Mouse (Mus musculus) hindbrain, postnatal 0 days (tissue): ENCODE data around the gene Trim46. TPM values are rescaled to one million over a fixed set of nuclear protein-coding genes. Genes with fewer than 3 reads are reported as not detected.
A peak's percentile ranks its signal among the peaks of the same experiment; 100 is the strongest.

ENCODE experiments used
- ATAC-seq: fragments of 200-750 bp; cut with Nextera tagmentation; 2 replicates; pipeline ENCODE4 v1.8.0; 2017; ENCODE audit warnings: mild to moderate bottlenecking, moderate TSS enrichment, moderate library complexity
- DNase-seq: peaks from one replicate; pipeline ENCODE4 v3.0.0-alpha.2; 2015; ENCODE audit warnings: low spot score
- H3K27ac ChIP-seq: fragments of 300-500 bp; sonication (generic); 2 replicates; pipeline ENCODE4 v1.5.1; 2014; ENCODE audit warnings: mild to moderate bottlenecking
- H3K27me3 ChIP-seq: fragments of 300-500 bp; sonication (generic); 2 replicates; pipeline ENCODE4 v1.6.1; 2014; ENCODE audit warnings: low read length, mixed read lengths; ENCODE audit not compliant: insufficient read depth
- H3K36me3 ChIP-seq: fragments of 300-500 bp; sonication (generic); 2 replicates; pipeline ENCODE4 v1.6.1; 2014; ENCODE audit warnings: low read length, mixed read lengths; ENCODE audit not compliant: insufficient read depth
- H3K4me1 ChIP-seq: fragments of 300-500 bp; sonication (generic); 2 replicates; pipeline ENCODE4 v1.6.1; 2014; ENCODE audit warnings: antibody characterized with exemption, low read length, mixed read lengths; ENCODE audit not compliant: insufficient read depth
- H3K4me2 ChIP-seq: fragments of 300-500 bp; sonication (generic); 2 replicates; pipeline ENCODE4 v1.6.1; 2014; ENCODE audit warnings: low read depth, mild to moderate bottlenecking, low read length, moderate library complexity, mixed read lengths
- H3K4me3 ChIP-seq: fragments of 300-500 bp; sonication (generic); 2 replicates; pipeline ENCODE4 v1.5.1; 2014; ENCODE audit warnings: low read length
- H3K9ac ChIP-seq: fragments of 300-500 bp; sonication (generic); replicated peaks from 2 replicates; pipeline ENCODE4 v1.6.1; 2014; ENCODE audit warnings: mild to moderate bottlenecking, low read length, moderate library complexity, mixed read lengths
- H3K9me3 ChIP-seq: fragments of 300-500 bp; sonication (generic); 2 replicates; pipeline ENCODE4 v1.6.1; 2016; ENCODE audit warnings: low read length, mixed read lengths
- CTCF ChIP-seq: IDR thresholded peaks from 2 replicates; pipeline ENCODE4 v1.5.1; 2016; ENCODE audit warnings: antibody characterized with exemption, control low read depth, low read depth
- WGBS: fragments of 180-500 bp; shearing (Covaris S2); extraction: QIAGEN DNeasy Blood & Tissue Kit; methylation state at CpG from one replicate; pipeline ENCODE4 v1.1.7; 2014; 5-methylcytosine and 5-hydroxymethylcytosine counted together
- polyA plus RNA-seq: library from polyadenylated mRNA; unstranded; fragments of >200 nt; fragmentation: Nextera tagmentation; extraction: Ambion mirVana; gene quantifications from 2 replicates; pipeline ENCODE4 v1.2.1, GENCODE M21; 2015
- total RNA-seq: library from RNA; depleted of rRNA; stranded (reverse); fragments of >200 nt; gene quantifications from 2 replicates; pipeline ENCODE4 v1.2.3, GENCODE M21; 2014

Trim46 gene
- total and polyA plus RNA-seq, 2 experiments from 2014 or later: 49.8 to 97.9 TPM

- ATAC-seq (peak; percentile 60), DNase-seq (peak; percentile 93)
- Histone ChIP-seq H3K9me3 (no peaks in the 10 kb centered on the region), H3K4me3 (peak overlapping the region; percentile 68), H3K36me3 (peaks cover 14% of the 10 kb centered on the region; the same call in 1 of the 2 replicates), H3K27me3 (no peaks in the 10 kb centered on the region), H3K4me2 (peak overlapping the region; percentile 90), H3K4me1 (peaks cover 18% of the 10 kb centered on the region), H3K9ac (peak overlapping the region; percentile 65), H3K27ac (peak overlapping the region; percentile 89)
- WGBS: under 1% methylated on average over 16 of the region's 26 CpGs
- TF ChIP-seq CTCF: no peak
Observed at GRCm38 (mm10) chr3:89244982-89245687, 974 bp downstream of the Trim46 start.

DNA sequence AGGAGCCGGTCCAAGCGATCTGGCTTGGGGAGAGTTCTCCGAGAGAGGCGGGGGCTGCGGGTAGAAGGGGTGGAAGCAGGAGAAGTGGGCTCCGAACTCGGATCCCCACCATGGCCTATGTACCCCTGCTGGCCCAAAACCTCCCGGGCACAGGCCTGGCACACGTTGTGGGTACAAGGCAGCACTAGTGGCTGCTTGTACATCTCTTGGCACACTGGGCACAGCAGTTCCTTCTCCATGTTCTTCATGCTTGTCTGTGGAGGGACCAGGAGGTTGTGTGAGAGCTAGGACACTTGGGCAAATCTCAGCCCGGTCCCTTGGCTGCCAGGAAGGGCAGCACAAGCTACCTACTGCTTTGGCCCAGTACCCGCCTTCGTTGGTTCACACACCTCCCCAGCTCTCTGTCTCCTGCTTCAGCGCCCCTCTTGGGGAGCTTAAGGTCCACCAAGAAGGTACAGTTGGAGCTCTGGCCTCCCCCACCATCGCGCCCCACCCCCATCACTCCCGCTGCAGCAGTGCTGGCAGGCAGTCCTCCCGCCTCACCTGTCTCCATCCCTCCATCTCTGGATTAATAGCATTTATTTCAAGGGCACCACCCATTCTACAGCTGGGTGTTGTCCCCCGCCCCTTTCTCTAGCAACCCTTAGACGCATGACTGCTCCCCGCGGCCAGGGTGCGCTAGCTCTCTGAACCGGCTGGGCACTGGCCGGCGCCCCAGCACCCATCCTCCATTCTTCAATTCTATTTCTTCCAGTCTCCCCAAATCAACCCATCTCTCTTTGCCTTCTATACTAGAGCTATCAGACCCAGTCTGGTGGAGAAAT lies 1.7 kb downstream of the Trim46 start:
- Histone ChIP-seq H3K4me1 (peaks cover 18% of the 10 kb centered on the region), H3K4me2 (peak overlapping the region; percentile 90), H3K27me3 (no peaks in the 10 kb centered on the region), H3K9me3 (no peaks in the 10 kb centered on the region), H3K36me3 (peaks cover 14% of the 10 kb centered on the region; the same call in 1 of the 2 replicates), H3K27ac (peak overlapping the region; percentile 89), H3K4me3 (peak overlapping the region; percentile 68), H3K9ac (peak overlapping the region; percentile 65)
- DNase-seq (peak; percentile 69), ATAC-seq (peak; percentile 52)
- peak; percentile 50; the same call in 1 of the 2 replicates for TF ChIP-seq CTCF
- WGBS: 8% methylated on average over 25 of the region's 25 CpGs

GRCm38 (mm10) chr3:89243609-89244008 lies 2.5 kb downstream of the Trim46 start:
- Histone ChIP-seq H3K27ac (peak overlapping the region; percentile 89), H3K4me3 (peak overlapping the region; percentile 68), H3K4me1 (peaks cover 18% of the 10 kb centered on the region), H3K27me3 (no peaks in the 10 kb centered on the region), H3K9ac (peak overlapping the region; percentile 65), H3K9me3 (no peaks in the 10 kb centered on the region), H3K4me2 (peak overlapping the region; percentile 90), H3K36me3 (peaks cover 21% of the 10 kb centered on the region)
- WGBS: 15% methylated on average over 14 of the region's 14 CpGs
- ATAC-seq (no peak), DNase-seq (peak; percentile 60)
- TF ChIP-seq CTCF: peak; percentile 64

DNA sequence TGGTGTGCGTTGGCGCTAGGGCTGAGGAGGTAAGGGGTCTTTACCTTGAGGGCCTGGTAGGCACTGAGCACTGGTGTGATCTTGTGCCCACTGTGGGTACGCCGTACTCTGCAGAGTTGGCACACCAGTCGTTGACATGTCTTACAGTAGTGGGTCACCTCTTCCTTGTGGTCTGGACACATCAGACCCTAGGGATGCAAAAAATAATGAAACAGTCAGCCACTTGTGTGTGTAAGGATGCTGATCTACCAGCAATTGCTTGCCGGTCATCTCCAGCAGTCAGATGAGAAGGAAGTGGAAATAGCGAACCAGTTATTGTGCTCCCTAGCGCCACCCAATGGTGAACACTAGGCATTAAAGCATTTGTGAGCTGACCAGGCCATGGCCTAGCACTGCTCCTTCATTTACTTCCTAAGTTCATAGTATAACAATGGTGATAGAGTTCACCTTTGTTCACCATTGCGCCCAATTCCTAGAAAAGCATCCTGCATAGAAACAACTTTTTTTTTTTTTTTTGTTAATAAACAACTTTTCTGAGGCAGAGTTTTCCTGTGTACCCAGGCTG lies 3.7 kb downstream of the Trim46 start:
- ATAC-seq: no peak
- H3K4me3 ChIP-seq: no peak overlapping the region
- no peak overlapping the region for H3K4me2 ChIP-seq
- peaks cover 16% of the 10 kb centered on the region for H3K4me1 ChIP-seq
- peaks cover 33% of the 10 kb centered on the region for H3K36me3 ChIP-seq
- peak; percentile 82 for DNase-seq
- 68% methylated on average over 9 of the region's 9 CpGs for WGBS
- H3K27ac ChIP-seq: 0 out of 2 replicates have a peak overlapping the region, but pooled peaks have one; percentile 7
- H3K9me3 ChIP-seq: no peaks in the 10 kb centered on the region
- H3K9ac ChIP-seq: no peak overlapping the region
- no peaks in the 10 kb centered on the region for H3K27me3 ChIP-seq
- TF ChIP-seq CTCF: peak; percentile 89

DNA sequence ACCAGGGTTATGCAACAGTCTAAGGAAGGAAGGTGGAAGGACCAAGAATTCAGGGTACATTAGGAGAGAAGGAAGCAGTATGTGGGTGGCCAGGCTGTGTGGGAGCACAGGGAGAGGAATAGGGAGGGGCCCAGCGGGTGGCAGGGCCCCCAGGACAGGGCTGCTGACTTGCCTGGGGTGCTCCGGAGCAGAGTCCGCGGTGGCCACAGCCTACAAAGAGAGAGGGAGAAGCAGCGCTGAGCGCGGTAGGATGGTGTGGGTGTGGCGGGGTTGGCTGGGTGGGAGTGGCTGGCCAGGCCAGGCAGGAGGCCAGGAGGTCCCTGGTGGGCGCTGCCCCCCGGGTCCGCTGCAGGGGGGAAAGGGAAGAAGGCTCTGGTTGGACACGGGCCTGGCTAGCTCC lies 7.6 kb downstream of the Trim46 start:
- no peak for TF ChIP-seq CTCF
- whole genome bisulfite sequencing: 88% methylated on average over 9 of the region's 12 CpGs
- no peak overlapping the region for H3K27ac ChIP-seq
- no peaks in the 10 kb centered on the region for H3K9me3 ChIP-seq
- no peak overlapping the region for H3K9ac ChIP-seq
- peaks cover 57% of the 10 kb centered on the region for H3K36me3 ChIP-seq
- no peak overlapping the region for H3K4me3 ChIP-seq
- peaks cover 2% of the 10 kb centered on the region; the same call in 1 of the 2 replicates for H3K4me1 ChIP-seq
- DNase-seq: no peak
- H3K4me2 ChIP-seq: no peak overlapping the region
- ATAC-seq: no peak
- no peaks in the 10 kb centered on the region for H3K27me3 ChIP-seq

DNA sequence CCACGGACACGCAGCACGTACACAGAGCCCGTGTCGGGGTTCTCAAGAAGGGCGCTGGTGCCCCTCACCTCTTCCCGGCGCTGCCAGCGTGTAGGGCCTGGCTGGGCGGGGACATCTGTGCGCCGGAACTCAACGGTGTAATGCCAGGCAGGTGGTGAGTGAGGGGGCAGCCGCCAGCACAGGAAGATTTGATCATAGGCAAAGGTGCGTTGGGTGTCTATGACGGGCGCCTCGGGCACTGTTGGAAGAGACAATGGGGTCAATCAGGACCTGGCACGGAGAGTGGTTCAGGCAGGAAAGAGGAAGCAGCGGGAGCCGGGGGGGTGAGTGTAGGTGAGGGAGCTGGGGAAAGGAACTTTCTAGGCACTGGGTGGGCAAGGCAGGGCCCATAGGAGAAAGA lies 8.4 kb downstream of the Trim46 start:
- DNase-seq: no peak
- no peak for TF ChIP-seq CTCF
- Histone ChIP-seq H3K27me3 (no peaks in the 10 kb centered on the region), H3K4me1 (no peaks in the 10 kb centered on the region), H3K9ac (no peak overlapping the region), H3K27ac (no peak overlapping the region), H3K4me2 (no peak overlapping the region), H3K36me3 (peaks cover 57% of the 10 kb centered on the region), H3K4me3 (no peak overlapping the region), H3K9me3 (no peaks in the 10 kb centered on the region)
- 94% methylated on average over 21 of the region's 21 CpGs for WGBS
- no peak for ATAC-seq
